Mouse (Mus musculus): ENCODE data around the gene Pcsk1. TPM values are rescaled to one million over a fixed set of nuclear protein-coding genes. Genes with fewer than 3 reads are reported as not detected.

Pcsk1 gene
- total RNA-seq (2014; fragmentation: Nextera tagmentation) (not detected in 2 replicates), total RNA-seq (2017) (not detected in 2 replicates)

DNA sequence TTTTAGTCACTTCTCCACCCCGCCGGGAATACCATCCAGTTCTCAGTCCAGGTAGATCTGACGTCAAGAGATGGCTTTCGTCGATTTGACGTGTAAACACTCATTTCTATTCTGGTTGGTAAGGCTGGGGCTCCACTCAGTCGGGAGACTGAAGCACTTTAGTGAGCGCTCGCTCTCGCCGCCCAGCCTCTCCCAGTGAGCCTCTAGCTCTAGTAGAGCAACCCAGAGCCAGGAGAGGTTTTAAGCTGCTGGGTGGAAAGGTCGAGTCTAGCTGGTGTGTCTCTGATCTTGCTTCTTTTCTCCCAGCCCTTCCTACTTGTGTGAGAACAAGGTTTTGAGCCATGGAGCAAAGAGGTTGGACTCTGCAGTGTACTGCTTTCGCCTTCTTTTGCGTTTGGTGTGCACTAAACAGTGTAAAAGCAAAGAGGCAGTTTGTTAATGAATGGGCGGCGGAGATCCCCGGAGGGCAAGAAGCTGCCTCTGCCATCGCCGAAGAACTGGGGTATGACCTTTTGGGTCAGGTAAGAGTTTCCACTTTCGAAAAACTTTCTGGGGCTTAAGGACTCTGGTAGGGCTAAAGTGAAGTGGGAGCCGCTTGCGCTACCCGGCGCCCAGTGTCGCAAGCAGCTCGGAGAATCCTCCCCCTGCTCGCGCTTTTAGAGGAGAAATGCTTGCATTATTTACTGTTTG is at the start of gene Pcsk1:
TSS of gene Pcsk1 (plus strand) at position 106 of the 690 bp plus-strand sequence.
- peak; percentile 53; the same call in 1 of the 2 replicates for ATAC-seq (replicated peaks; ENCODE audit: poor library complexity, severe bottlenecking)

DNA sequence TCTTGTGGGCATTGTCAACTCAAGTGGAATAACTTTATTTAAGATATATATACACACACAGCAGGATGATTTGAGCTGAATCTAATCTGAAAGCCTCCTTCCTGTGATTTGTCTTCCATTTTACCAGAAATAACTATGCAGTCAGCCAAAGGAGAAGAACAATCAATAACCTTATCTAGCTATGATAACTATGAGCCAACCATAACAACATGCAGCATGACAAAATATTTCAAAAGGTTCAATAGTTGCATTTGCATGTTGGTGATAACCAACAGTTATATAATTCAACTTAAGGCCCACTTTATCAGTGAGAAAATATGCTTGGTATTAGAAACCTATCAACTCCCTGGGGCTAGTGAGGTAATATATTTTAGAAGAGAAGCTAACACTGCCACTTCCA is 30.8 kb upstream of the Pcsk1 start:
- ATAC-seq (replicated peaks; ENCODE audit: poor library complexity, severe bottlenecking), result no peak

DNA sequence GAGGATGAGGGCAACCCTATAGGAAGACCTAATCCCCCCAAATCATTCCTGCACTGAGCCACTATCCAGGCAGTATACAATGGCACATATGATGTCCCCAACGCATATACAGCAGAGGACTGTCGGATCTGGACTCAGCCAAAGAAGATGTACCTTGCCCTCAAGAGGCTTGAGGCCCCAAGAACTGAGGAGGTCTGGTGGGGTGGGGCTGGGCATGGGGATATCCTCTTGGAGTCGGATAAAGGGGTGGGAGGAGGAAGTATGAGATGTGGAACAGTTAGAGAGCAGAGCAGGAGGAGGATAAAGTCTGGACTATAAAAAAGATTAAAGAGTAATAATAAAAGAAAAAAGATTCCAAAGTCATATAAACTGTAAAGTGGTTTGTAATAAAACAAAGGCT is 25.7 kb upstream of the Pcsk1 start:
- ATAC-seq (replicated peaks; ENCODE audit: poor library complexity, severe bottlenecking), result no peak

DNA sequence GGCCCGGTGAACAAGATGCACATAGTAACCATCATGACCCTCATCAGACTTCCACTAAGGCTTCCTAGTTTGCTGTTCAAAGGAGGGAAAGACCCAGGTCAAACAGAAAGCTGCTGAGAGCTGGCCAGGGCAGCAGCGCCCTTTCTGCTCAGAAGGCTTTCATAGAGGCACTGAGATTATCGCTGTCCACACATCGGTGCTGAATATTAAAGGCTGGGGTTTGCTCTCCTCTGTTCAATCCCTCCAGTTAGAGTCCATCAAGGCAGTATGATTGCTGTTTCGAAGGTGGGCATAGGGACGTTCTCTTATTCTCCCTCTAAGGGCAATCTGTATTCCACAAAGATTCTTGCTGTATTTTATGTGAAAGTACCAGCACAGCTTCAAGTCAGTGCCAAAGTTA is 1.0 kb upstream of the Pcsk1 start:
- no peak; the same call in 1 of the 2 replicates for ATAC-seq (replicated peaks; ENCODE audit: poor library complexity, severe bottlenecking)

DNA sequence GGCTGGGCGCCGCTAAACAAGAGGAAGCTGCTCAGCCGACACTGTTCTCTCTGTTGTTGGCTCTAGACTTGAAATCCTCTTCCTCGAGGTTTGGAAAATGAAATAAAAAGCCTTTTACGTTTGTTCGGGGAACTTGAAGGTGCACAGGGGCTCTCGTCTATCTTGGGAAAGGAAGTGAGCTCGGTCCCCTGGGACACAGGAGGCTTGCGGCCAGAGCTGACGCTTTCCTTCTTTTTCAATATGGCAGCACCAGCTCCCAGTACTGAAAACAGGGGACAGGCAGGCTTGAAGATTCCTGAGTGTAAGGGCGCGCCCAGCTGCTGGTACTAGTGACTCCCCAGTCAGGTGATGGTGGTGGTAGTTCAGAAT is 769 bp downstream of the Pcsk1 start:
- peak; percentile 30; the same call in 1 of the 2 replicates for ATAC-seq (replicated peaks; ENCODE audit: poor library complexity, severe bottlenecking)

DNA sequence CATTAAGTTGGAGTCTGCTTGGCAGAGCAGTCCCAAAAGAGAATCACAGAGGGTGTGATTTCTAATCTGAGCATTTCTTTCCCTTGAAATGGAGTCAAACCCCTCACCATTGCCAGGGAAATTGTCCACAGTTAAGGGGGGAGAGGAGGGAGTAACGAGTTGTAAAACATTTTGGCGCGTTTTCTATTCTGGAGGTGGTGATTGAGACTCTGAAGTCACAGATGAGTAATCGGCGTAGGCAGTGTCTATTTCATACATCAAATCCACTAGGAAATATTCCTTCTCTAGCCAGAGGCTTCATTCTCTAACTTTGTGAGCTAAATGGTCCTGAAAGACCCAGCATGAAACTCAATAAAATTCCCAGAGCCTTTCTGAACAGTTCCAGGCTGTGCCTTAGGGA is 1.4 kb downstream of the Pcsk1 start:
- ATAC-seq (replicated peaks; ENCODE audit: poor library complexity, severe bottlenecking), result no peak

DNA sequence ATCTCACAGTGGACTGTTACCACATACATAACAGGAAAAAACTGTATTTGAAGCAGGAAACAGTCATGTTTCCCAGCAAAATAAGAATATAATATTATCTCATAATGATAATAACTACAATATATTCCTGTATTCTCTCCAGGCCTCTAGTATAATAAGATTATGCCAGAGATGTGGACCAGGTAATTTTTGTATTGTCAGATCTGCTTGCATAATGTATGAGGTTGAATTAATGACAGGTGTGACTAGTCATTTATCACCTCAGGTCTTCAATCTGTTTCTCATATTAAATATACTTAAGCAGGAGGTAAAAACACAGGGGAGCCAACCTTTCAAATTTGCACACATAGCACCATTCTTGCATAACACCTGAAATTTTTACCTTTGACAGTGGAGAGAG is 5.9 kb downstream of the Pcsk1 start:
- ATAC-seq (replicated peaks; ENCODE audit: poor library complexity, severe bottlenecking), result no peak

DNA sequence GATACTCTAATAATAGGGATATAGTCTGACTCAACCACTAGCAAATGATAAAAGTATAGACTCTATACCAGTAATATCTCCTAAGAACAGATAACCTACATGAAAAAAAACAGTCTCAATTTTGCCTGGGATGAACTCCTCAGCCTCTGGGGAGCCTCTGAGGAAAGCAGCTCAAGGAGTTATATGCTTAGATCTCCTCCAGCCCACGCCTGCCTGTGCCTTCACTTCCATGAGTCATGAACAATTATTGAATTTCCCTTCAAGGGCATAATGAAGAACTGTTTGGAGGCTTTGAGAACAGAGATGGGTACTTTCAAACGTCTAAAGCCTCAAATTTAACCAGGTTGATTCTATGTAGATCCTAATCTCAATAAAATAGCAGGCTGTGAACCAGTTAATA is 23.5 kb downstream of the Pcsk1 start:
- no peak for ATAC-seq (replicated peaks; ENCODE audit: poor library complexity, severe bottlenecking)

DNA sequence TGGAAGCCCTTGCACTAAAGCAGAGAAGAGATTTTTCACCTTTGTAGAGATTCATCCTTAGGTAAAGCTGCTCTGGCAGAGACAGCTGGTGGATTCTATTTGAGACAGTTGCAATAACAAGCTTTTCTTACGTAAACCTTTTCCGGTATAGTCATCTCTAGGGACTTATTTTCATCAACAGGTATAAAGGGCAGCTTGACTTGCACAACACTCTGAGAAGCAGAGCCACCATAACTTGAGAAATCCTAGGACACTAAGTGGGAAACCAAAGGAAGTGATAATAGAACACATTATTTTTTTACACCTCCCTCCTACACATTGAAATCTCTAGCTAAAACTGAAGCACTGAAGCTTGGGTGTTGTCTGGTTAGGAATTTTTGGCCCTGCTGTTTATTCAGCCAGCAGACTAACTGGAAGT is 24.4 kb downstream of the Pcsk1 start:
- ATAC-seq (replicated peaks; ENCODE audit: poor library complexity, severe bottlenecking), result no peak

DNA sequence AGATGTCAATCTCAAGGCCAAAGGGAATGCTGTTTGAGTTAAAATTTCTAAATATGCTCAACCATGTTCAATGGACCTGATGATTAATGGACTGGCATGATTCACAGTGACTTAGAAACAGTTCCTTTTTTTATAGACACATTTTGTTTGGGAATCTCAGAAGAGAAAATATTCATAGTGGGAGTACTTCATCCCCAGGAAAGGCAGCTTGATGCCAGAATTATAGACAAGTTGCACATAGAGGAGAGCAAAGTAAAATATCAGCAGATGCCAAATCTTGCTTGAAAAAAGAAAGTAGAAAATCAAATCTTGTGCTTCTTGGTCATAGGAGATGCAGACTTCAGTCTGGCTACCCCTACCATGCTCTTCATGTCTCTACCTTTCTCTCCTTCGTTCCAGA is 25.2 kb downstream of the Pcsk1 start:
- no peak for ATAC-seq (replicated peaks; ENCODE audit: poor library complexity, severe bottlenecking)

DNA sequence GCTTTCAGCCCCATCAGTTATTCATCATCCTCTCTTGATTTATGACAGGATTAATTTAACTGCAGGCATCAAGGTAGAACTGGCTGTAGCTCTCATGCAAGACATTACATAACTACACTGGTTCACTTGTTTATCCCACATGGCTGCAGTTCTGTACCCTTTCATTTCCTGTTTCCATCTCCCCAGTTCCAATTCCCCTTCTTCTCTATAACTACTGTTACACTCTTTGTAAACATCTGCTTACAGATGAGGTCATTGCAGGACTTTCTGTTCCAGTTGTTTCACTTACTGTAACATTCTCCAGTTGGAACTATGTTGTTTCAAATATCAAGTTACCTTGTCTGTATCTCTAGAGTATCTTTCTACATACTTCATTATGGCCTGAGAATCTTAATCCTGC is 46.2 kb downstream of the Pcsk1 start:
- ATAC-seq (replicated peaks; ENCODE audit: poor library complexity, severe bottlenecking), result 0 out of 2 replicates have a peak, but pooled peaks have one; percentile 42

DNA sequence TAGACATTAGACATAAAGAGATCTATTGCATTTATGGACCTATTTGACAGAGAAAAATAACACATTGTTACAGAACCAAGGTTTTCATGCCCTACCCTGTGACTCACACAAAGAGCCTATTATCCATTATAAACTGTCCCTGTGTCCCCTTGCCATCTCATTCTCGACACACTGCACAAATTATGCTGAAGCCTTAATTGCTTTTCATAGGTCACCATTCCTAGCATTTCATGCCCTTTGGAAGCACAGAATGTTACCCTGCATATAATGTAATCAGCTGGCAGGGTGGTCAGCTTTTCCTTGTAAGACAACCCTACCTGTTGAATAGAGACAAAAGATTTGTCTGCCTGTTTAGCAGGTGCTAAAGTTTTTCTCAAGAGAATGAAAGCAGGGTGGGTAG is 71.0 kb downstream of the Pcsk1 start:
- no peak for ATAC-seq (replicated peaks; ENCODE audit: poor library complexity, severe bottlenecking)

DNA sequence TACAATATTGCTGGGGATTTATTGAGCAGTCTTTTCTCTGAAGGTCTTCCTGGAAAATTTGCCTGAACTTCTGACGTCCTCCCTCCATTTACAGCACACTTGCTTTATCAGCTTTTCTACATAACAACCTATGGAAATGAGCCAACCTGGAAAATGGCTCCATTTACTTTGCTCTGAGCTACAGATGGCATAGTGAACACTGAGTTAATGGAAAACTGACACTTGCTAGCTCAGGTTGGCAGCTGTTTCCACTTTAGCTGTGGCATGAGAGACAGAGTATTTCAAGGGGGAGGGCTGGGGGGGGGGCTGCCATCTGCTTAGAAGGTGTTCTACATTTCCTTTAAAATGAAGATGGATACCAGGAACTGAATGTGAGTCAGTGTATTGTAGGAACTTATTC is 73.8 kb downstream of the Pcsk1 start:
- no peak for ATAC-seq (replicated peaks; ENCODE audit: poor library complexity, severe bottlenecking)

Data from granulocyte monocyte progenitor cell, adult 5-6 weeks (primary cell).